Mouse (Mus musculus): ENCODE data around the gene Smap1.

DNA sequence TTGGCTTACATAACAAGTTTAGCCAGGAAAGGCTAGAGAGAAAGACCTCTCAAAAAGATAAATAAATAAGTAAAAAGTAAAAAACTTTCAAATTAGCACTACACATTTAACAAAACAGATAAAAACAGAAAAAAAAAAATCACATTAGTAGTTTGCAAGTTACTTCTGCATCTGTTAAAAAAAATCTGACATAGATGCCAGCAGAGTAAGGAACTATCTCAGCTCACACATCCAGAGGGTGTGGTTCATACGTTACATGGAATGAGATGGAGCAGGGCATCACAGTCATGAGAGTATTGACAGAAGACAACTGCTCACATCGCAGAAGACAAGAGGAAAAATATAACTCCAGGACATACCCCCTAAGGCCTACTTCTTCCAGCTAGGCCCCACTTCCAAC is 19.4 kb downstream of the Smap1 start:
- no peak for TF ChIP-seq CTCF (IDR thresholded peaks at IDR 0.05; ENCODE audit: low read depth)
- TF ChIP-seq EP300 (IDR thresholded peaks at IDR 0.05; ENCODE audit: low read depth): no peak
